Mouse (Mus musculus) MEL (cell line): Measurements from ENCODE around the gene Bcl3.

Experiments
- BHLHE40 ChIP-seq: IDR thresholded peaks from 2 replicates; pipeline ENCODE4 v1.6.1; 2012; ENCODE audit warnings: low read depth, mild to moderate bottlenecking, inconsistent platforms, low read length, improper control_type of control experiment, borderline replicate concordance
- CTCF ChIP-seq, 3 experiments: IDR thresholded peaks in 2 of 3; conservative IDR thresholded peaks in 1 of 3; 2 replicates each; pipeline ENCODE4 v1.5.1; 2011 to 2012; ENCODE audit warnings: low read length in 3 of 3, low read depth in 2 of 3, mild to moderate bottlenecking in 2 of 3, improper control_type of control experiment in 1 of 3, inconsistent platforms in 1 of 3, mixed read lengths in 1 of 3, moderate library complexity in 1 of 3; ENCODE audit not compliant: control insufficient read depth in 1 of 3, insufficient read depth in 1 of 3, poor library complexity in 1 of 3, severe bottlenecking in 1 of 3
- MEF2A ChIP-seq: IDR thresholded peaks from 2 replicates; pipeline ENCODE4 v1.6.1; 2014; ENCODE audit warnings: low read depth, mild to moderate bottlenecking, inconsistent platforms, low read length, improper control_type of control experiment; ENCODE audit not compliant: poor library complexity, insufficient replicate concordance, severe bottlenecking; ENCODE audit errors: extremely low read depth
- TCF12 ChIP-seq: IDR thresholded peaks from 2 replicates; pipeline ENCODE4 v1.6.1; 2014; ENCODE audit warnings: low read depth, mild to moderate bottlenecking, inconsistent platforms, low read length, improper control_type of control experiment, moderate library complexity
- USF1 ChIP-seq: IDR thresholded peaks from 2 replicates; pipeline ENCODE4 v1.6.1; 2014; ENCODE audit warnings: low read depth, mild to moderate bottlenecking, inconsistent platforms, low read length, improper control_type of control experiment, moderate library complexity

GRCm38 (mm10) chr7:19779903-19780302 lies 42.7 kb downstream of the Bcl3 start:
- TF ChIP-seq TCF12 (no peak), MEF2A (no peak), BHLHE40 (no peak), CTCF (IDR thresholded peaks at IDR 0.05 in 2 of 3, conservative IDR thresholded peaks at IDR 0.05 in 1 of 3; ENCODE audit: control insufficient read depth in 1 of 3, insufficient read depth in 1 of 3, low read depth in 2 of 3, low read length in 3 of 3, poor library complexity in 1 of 3, severe bottlenecking in 1 of 3) (peak; percentile 35 to 49 (median 42); a peak in 5 of 6 replicates), USF1 (no peak)
